10 mouse cellular contexts compared by ENCODE assay signal in the genomic region with DNA sequence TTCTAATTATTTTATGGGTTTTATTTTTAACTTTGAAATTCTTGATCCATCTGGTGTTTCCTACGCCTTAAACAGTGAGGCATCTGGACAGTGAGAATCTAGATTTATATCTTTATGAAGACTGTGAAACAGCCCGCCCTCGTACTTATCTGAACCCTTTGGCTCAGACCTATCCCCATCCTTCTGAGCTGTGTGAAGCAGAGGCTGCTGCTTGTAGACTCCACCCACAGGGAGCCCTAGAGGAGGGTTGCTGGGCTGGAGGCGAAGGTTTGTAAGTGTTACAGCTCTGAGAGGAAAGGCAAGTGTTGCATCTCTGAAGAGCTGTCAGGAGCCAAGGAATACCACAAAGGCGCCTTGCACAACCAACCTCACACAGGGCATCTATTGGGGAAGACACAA. TPM values are rescaled to one million over a fixed set of nuclear protein-coding genes. Genes with fewer than 3 reads are reported as not detected.
DNase-seq lines count a peak whose midpoint lies in the region; ATAC-seq lines count a peak whose summit lies in the region.
"Had no signal": no experiment of that assay in that cellular context is flagged by ENCODE, and none has a peak within 500 bp of the region (broad histone marks: within the 10 kb centered on the region; RNA-seq: fewer than 3 reads in every experiment).

No protein-coding gene starts in this region.

- H3K27ac ChIP-seq in kidney, embryonic 16.5 days (ENCODE audit: low read length): no peak overlapping the region
- H3K27ac ChIP-seq: layer of hippocampus, adult 2 months; liver, embryonic 15.5 days had no signal

- no peaks in the 10 kb centered on the region for H3K36me3 ChIP-seq in kidney, embryonic 16.5 days (ENCODE audit: insufficient read depth, low read length)
- H3K36me3 ChIP-seq: liver, embryonic 15.5 days had no signal

- H3K4me3 ChIP-seq in kidney, embryonic 16.5 days (ENCODE audit: low read length): no peak overlapping the region
- H3K4me3 ChIP-seq: layer of hippocampus, adult 2 months; liver, embryonic 15.5 days had no signal

- DNase-seq in kidney, postnatal 10 days: peak; percentile 21
- peak; percentile 87 for DNase-seq in brain, adult 2 months (ENCODE audit: low read depth, low spot score)
- peak; percentile 63 to 66 for DNase-seq in left cerebral cortex, adult 9 months (ENCODE audit: low spot score in 2 of 2)
- no peak for DNase-seq in embryo, embryonic 10.5 days (ENCODE audit: low spot score)
- DNase-seq in gastrocnemius, postnatal 25 days: no peak
- DNase-seq: cerebellum, adult 9-11 months had no signal

- H3K9me3 ChIP-seq in kidney, embryonic 16.5 days (ENCODE audit: low read length): no peaks in the 10 kb centered on the region
- H3K9me3 ChIP-seq: liver, embryonic 15.5 days had no signal

- no peak overlapping the region for H3K4me2 ChIP-seq in kidney, embryonic 16.5 days (replicated peaks; ENCODE audit: low read depth, low read length)
- H3K4me2 ChIP-seq: liver, embryonic 15.5 days had no signal

- H3K4me1 ChIP-seq in kidney, embryonic 16.5 days (ENCODE audit: insufficient read depth, low read length): 0 out of 2 replicates have a peak, but pooled peaks cover 5% of the 10 kb centered on the region

- WGBS in kidney, embryonic 16.5 days: 63% methylated on average over 5 of the region's 5 CpGs

- H3K9ac ChIP-seq in kidney, embryonic 16.5 days (replicated peaks; ENCODE audit: low read length): no peak overlapping the region
- H3K9ac ChIP-seq: liver, embryonic 15.5 days had no signal

- no peak for ATAC-seq in kidney, embryonic 16.5 days (ENCODE audit: low FRiP score, low TSS enrichment)
- peak; percentile 83 for ATAC-seq in megakaryocyte-erythroid progenitor cell, adult 5-6 weeks (replicated peaks; ENCODE audit: low FRiP score, low TSS enrichment, poor library complexity, severe bottlenecking)

- no peaks in the 10 kb centered on the region for H3K27me3 ChIP-seq in kidney, embryonic 16.5 days (ENCODE audit: insufficient read depth, low read length)
- H3K27me3 ChIP-seq: liver, embryonic 15.5 days had no signal

RNA-seq across cellular contexts. Expression of gene Sbk1, which starts 35.6 kb away (rescaled TPM):
- 25.9 and 29.7 TPM in 2 replicates for polyA plus RNA-seq in kidney, embryonic 16.5 days (2015; fragmentation: Nextera tagmentation; extraction: Ambion mirVana)
- 6.6 and 7.0 TPM in 2 replicates for total RNA-seq in megakaryocyte-erythroid progenitor cell, adult 5-6 weeks (2014; fragmentation: Nextera tagmentation)
- total RNA-seq in megakaryocyte-erythroid progenitor cell, adult 5-6 weeks (2017): 2.9 and 5.2 TPM in 2 replicates
- total RNA-seq in gastrocnemius, postnatal 25 days (2021): 10 to 100 TPM; 22.2 to 25.0 TPM

RNA-seq across cellular contexts. Expression of gene Xpo6, which starts 36.5 kb away (rescaled TPM):
- polyA plus RNA-seq in kidney, embryonic 16.5 days (2015; fragmentation: Nextera tagmentation; extraction: Ambion mirVana): 48.3 and 54.3 TPM in 2 replicates
- total RNA-seq in megakaryocyte-erythroid progenitor cell, adult 5-6 weeks (2014; fragmentation: Nextera tagmentation): 147 and 182 TPM in 2 replicates
- 40.3 and 77.8 TPM in 2 replicates for total RNA-seq in megakaryocyte-erythroid progenitor cell, adult 5-6 weeks (2017)
- total RNA-seq in gastrocnemius, postnatal 25 days (2021): 10 to 100 TPM; 15.8 to 16.0 TPM

Comparison
In these comparisons a context has a peak if more than half of its experiments do, and no peak if none do; other contexts are left out.
1. DNase-seq: peak in kidney, postnatal 10 days (single experiment), brain, adult 2 months (single experiment) and left cerebral cortex, adult 9 months (2 of 2); none in embryo, embryonic 10.5 days (single experiment) and gastrocnemius, postnatal 25 days (single experiment).